Mouse (Mus musculus): Measurements from ENCODE around the gene Camk1. TPM values are rescaled to one million over a fixed set of nuclear protein-coding genes. Genes with fewer than 3 reads are reported as not detected.

The Camk1 gene
- polyA plus RNA-seq, 1 experiment from 2014 or later: 48.9 TPM

GRCm38 (mm10) chr6:113377172-113377495, 33.4 kb upstream of the Camk1 start:
- Histone ChIP-seq H3K36me3 (replicated peaks) (peaks cover 64% of the 10 kb centered on the region), H3K4me1 (peaks cover 24% of the 10 kb centered on the region), H3K27me3 (replicated peaks; ENCODE audit: low read depth, poor library complexity, severe bottlenecking) (no peaks in the 10 kb centered on the region), H3K4me3 (peak overlapping the region; percentile 86), H3K27ac (replicated peaks) (peak overlapping the region; percentile 99), H3K9me3 (no peaks in the 10 kb centered on the region)
- WGBS: 10% methylated on average over 7 of the region's 7 CpGs
- no peak for DNase-seq (ENCODE audit: low spot score)

GRCm38 (mm10) chr6:113373491-113373890, 29.7 kb upstream of the Camk1 start:
- no peak overlapping the region for H3K27ac ChIP-seq (replicated peaks)
- peaks cover 76% of the 10 kb centered on the region for H3K36me3 ChIP-seq (replicated peaks)
- no peaks in the 10 kb centered on the region for H3K27me3 ChIP-seq (replicated peaks; ENCODE audit: low read depth, poor library complexity, severe bottlenecking)
- H3K9me3 ChIP-seq: no peaks in the 10 kb centered on the region
- DNase-seq (ENCODE audit: low spot score): no peak
- H3K4me1 ChIP-seq: peaks cover 13% of the 10 kb centered on the region
- H3K4me3 ChIP-seq: no peak overlapping the region
- 90% methylated on average over 4 of the region's 4 CpGs for WGBS

GRCm38 (mm10) chr6:113370194-113370929, 26.6 kb upstream of the Camk1 start:
- H3K9me3 ChIP-seq: no peaks in the 10 kb centered on the region
- peaks cover 87% of the 10 kb centered on the region for H3K36me3 ChIP-seq (replicated peaks)
- WGBS: 92% methylated on average over 20 of the region's 20 CpGs
- no peaks in the 10 kb centered on the region for H3K4me1 ChIP-seq
- H3K4me3 ChIP-seq: no peak overlapping the region
- H3K27ac ChIP-seq (replicated peaks): no peak overlapping the region
- DNase-seq (ENCODE audit: low spot score): no peak
- H3K27me3 ChIP-seq (replicated peaks; ENCODE audit: low read depth, poor library complexity, severe bottlenecking): no peaks in the 10 kb centered on the region

- Histone ChIP-seq H3K4me1 (no peaks in the 10 kb centered on the region), H3K36me3 (replicated peaks) (peaks cover 69% of the 10 kb centered on the region), H3K27ac (replicated peaks) (0 out of 2 replicates have a peak overlapping the region, but pooled peaks have one; percentile 5), H3K27me3 (replicated peaks; ENCODE audit: low read depth, poor library complexity, severe bottlenecking) (no peaks in the 10 kb centered on the region), H3K4me3 (no peak overlapping the region), H3K9me3 (no peaks in the 10 kb centered on the region)
- 84% methylated on average over 5 of the region's 5 CpGs for WGBS
- DNase-seq (ENCODE audit: low spot score): no peak
Observed at GRCm38 (mm10) chr6:113368577-113368976, 24.8 kb upstream of the Camk1 start.

- no peak overlapping the region for H3K4me3 ChIP-seq
- H3K36me3 ChIP-seq (replicated peaks): peaks cover 65% of the 10 kb centered on the region
- 88% methylated on average over 7 of the region's 7 CpGs for WGBS
- H3K4me1 ChIP-seq: no peaks in the 10 kb centered on the region
- H3K9me3 ChIP-seq: no peaks in the 10 kb centered on the region
- no peak for DNase-seq (ENCODE audit: low spot score)
- H3K27me3 ChIP-seq (replicated peaks; ENCODE audit: low read depth, poor library complexity, severe bottlenecking): no peaks in the 10 kb centered on the region
- H3K27ac ChIP-seq (replicated peaks): 0 out of 2 replicates have a peak overlapping the region, but pooled peaks have one; percentile 37
Observed at GRCm38 (mm10) chr6:113368124-113368523, 24.3 kb upstream of the Camk1 start.

DNA sequence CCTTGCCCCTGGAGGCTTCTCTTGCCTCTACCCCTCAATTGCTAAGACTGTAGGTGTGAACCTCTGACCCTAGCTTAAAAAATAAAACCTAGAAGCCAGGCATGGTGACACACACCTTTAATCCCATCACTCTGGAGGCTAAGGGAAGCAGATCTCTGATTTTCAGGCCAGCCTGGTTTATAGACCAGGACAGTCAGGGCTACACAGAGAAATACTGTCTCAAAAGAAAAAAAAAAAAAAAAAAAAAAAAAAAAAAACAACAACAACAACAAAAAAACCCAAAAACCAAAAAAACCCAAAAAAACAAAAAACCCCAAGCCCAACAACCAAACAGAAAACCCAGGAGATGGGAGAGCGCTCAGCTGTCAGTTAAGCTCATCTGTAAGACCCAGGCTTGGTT, 23.8 kb upstream of the Camk1 start:
- Histone ChIP-seq H3K36me3 (replicated peaks) (peaks cover 59% of the 10 kb centered on the region), H3K27me3 (replicated peaks; ENCODE audit: low read depth, poor library complexity, severe bottlenecking) (no peaks in the 10 kb centered on the region), H3K9me3 (no peaks in the 10 kb centered on the region), H3K27ac (replicated peaks) (0 out of 2 replicates have a peak overlapping the region, but pooled peaks have one; percentile 37), H3K4me3 (no peak overlapping the region), H3K4me1 (no peaks in the 10 kb centered on the region)
- 97% methylated on average over 1 of the region's 1 CpGs for WGBS
- DNase-seq (ENCODE audit: low spot score): no peak

DNA sequence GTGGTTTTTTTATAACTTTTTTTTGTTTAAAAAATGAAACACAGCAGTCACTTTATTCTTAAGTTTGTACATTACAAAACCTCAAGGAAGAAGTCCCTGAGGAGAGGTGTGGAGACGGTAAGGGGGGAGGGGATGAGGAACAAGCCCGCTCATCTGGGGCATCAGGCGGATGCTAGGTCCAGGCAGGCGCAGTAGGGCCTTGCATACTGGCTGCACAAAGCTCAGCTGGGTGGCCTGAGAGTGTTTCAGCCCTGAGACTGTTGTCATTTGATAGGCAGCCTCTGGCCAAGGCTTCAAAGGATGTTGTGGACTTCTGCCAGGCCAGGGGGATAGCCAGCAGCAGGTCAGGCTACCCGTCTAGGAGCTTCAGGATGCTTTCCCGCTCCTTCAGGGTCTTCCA, 22.9 kb upstream of the Camk1 start:
- WGBS: 91% methylated on average over 6 of the region's 6 CpGs
- Histone ChIP-seq H3K9me3 (no peaks in the 10 kb centered on the region), H3K4me1 (no peaks in the 10 kb centered on the region), H3K36me3 (replicated peaks) (peaks cover 50% of the 10 kb centered on the region), H3K27me3 (replicated peaks; ENCODE audit: low read depth, poor library complexity, severe bottlenecking) (no peaks in the 10 kb centered on the region), H3K4me3 (no peak overlapping the region), H3K27ac (replicated peaks) (no peak overlapping the region)
- DNase-seq (ENCODE audit: low spot score): no peak

GRCm38 (mm10) chr6:113364518-113365135, 20.8 kb upstream of the Camk1 start:
- H3K9me3 ChIP-seq: no peaks in the 10 kb centered on the region
- no peak overlapping the region for H3K4me3 ChIP-seq
- no peaks in the 10 kb centered on the region for H3K4me1 ChIP-seq
- WGBS: 69% methylated on average over 8 of the region's 8 CpGs
- peaks cover 30% of the 10 kb centered on the region for H3K36me3 ChIP-seq (replicated peaks)
- no peak for DNase-seq (ENCODE audit: low spot score)
- H3K27ac ChIP-seq (replicated peaks): no peak overlapping the region
- no peaks in the 10 kb centered on the region for H3K27me3 ChIP-seq (replicated peaks; ENCODE audit: low read depth, poor library complexity, severe bottlenecking)

- Histone ChIP-seq H3K36me3 (replicated peaks) (peaks cover 13% of the 10 kb centered on the region), H3K9me3 (no peaks in the 10 kb centered on the region), H3K27me3 (replicated peaks; ENCODE audit: low read depth, poor library complexity, severe bottlenecking) (no peaks in the 10 kb centered on the region), H3K27ac (replicated peaks) (no peak overlapping the region), H3K4me3 (no peak overlapping the region), H3K4me1 (no peaks in the 10 kb centered on the region)
- WGBS: 94% methylated on average over 1 of the region's 1 CpGs
- DNase-seq (ENCODE audit: low spot score): no peak
Observed at GRCm38 (mm10) chr6:113362241-113362640, 18.5 kb upstream of the Camk1 start.

DNA sequence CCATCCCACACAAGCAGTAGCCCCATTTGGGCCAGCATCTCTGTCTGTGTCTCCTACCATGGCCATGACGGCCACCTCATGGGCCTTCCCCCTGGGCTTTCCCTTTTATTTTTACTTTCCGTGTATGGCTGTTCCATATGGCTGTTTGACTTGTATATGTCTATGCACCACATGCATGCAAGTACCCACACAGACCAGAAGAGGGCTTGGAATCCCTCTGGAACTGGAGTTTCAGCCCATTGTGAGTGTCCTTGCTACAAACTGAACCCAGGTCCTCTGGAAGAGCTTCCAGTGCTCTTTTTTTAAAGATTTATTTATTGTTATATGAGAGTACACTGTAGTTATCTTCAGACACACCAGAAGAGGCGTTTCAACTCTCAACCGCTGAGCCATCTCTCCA, 17.7 kb upstream of the Camk1 start:
- no peak overlapping the region for H3K27ac ChIP-seq (replicated peaks)
- DNase-seq (ENCODE audit: low spot score): no peak
- H3K4me3 ChIP-seq: no peak overlapping the region
- WGBS: 70% methylated on average over 4 of the region's 4 CpGs
- H3K36me3 ChIP-seq (replicated peaks): peaks cover 5% of the 10 kb centered on the region
- H3K27me3 ChIP-seq (replicated peaks; ENCODE audit: low read depth, poor library complexity, severe bottlenecking): no peaks in the 10 kb centered on the region
- H3K4me1 ChIP-seq: no peaks in the 10 kb centered on the region
- H3K9me3 ChIP-seq: no peaks in the 10 kb centered on the region

DNA sequence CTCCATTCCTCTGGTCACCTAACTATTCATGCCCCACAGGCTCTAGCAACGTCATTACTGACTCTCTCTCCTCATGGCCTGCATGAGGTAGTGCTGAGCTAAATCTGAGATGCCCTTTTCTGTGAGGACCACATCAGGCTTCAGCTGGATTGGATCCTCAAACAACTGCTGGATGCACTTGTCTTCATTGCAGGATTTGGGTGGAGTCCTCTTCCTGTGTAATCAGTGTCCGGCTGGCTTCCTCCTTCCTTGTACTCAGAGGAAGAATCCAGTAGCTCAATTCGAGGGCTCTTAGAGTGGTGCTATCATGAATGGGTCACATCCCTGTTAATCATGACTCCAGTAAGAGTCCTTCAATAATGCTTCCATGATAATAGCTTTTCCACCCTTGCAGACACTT, 9.9 kb upstream of the Camk1 start:
- H3K4me3 ChIP-seq: no peak overlapping the region
- WGBS: 78% methylated on average over 3 of the region's 3 CpGs
- H3K4me1 ChIP-seq: no peaks in the 10 kb centered on the region
- no peak for DNase-seq (ENCODE audit: low spot score)
- no peaks in the 10 kb centered on the region for H3K9me3 ChIP-seq
- no peak overlapping the region for H3K27ac ChIP-seq (replicated peaks)
- no peaks in the 10 kb centered on the region for H3K27me3 ChIP-seq (replicated peaks; ENCODE audit: low read depth, poor library complexity, severe bottlenecking)
- no peaks in the 10 kb centered on the region for H3K36me3 ChIP-seq (replicated peaks)

GRCm38 (mm10) chr6:113352820-113353219, 9.0 kb upstream of the Camk1 start:
- 74% methylated on average over 3 of the region's 3 CpGs for WGBS
- H3K4me3 ChIP-seq: no peak overlapping the region
- no peak for DNase-seq (ENCODE audit: low spot score)
- H3K36me3 ChIP-seq (replicated peaks): no peaks in the 10 kb centered on the region
- no peaks in the 10 kb centered on the region for H3K27me3 ChIP-seq (replicated peaks; ENCODE audit: low read depth, poor library complexity, severe bottlenecking)
- no peak overlapping the region for H3K27ac ChIP-seq (replicated peaks)
- no peaks in the 10 kb centered on the region for H3K4me1 ChIP-seq
- no peaks in the 10 kb centered on the region for H3K9me3 ChIP-seq

- no peak for DNase-seq (ENCODE audit: low spot score)
- H3K27me3 ChIP-seq (replicated peaks; ENCODE audit: low read depth, poor library complexity, severe bottlenecking): no peaks in the 10 kb centered on the region
- H3K4me1 ChIP-seq: no peaks in the 10 kb centered on the region
- whole genome bisulfite sequencing: 64% methylated on average over 10 of the region's 10 CpGs
- no peaks in the 10 kb centered on the region for H3K9me3 ChIP-seq
- no peak overlapping the region for H3K4me3 ChIP-seq
- no peak overlapping the region for H3K27ac ChIP-seq (replicated peaks)
- no peaks in the 10 kb centered on the region for H3K36me3 ChIP-seq (replicated peaks)
Observed at GRCm38 (mm10) chr6:113351653-113352052, 7.9 kb upstream of the Camk1 start.
